Mouse (Mus musculus): Measurements from ENCODE around the gene Cwc22. TPM values are rescaled to one million over a fixed set of nuclear protein-coding genes. Genes with fewer than 3 reads are reported as not detected.

The Cwc22 gene
- polyA plus RNA-seq, 3 experiments from 2014 or later, result 46.6 to 49.8 (median 48.4) TPM

GRCm38 (mm10) chr2:77969956-77970355 is 23.8 kb upstream of the Cwc22 start:
- no peak for ATAC-seq

- no peak for ATAC-seq
These were observed 16.4 kb upstream of the Cwc22 start for GRCm38 (mm10) chr2:77962450-77963193.

- no peak for ATAC-seq
These were observed 15.1 kb upstream of the Cwc22 start for GRCm38 (mm10) chr2:77961256-77961655.

- no peak for ATAC-seq
These were observed 14.5 kb upstream of the Cwc22 start for GRCm38 (mm10) chr2:77960711-77961110.

DNA sequence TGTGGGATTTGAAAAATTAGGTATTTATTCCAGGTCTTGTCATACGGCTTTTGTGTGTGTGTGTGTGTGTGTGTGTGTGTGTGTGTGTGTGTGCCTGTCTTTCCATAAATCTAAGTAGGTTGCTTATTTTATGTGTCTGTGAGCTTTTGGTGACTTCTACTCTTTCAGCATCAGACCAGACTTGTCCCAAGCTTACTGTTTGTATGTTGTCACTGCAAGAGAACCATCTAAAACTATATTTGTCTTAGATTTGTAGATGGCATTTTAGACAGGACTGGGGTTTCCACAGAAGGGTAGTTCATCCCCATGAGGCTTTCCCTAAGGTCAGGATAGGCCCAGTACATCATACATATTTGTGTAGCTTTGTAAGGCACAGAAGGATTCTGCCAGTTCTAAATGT is 13.2 kb upstream of the Cwc22 start:
- ATAC-seq, result no peak

- ATAC-seq, result no peak
These were observed 5.3 kb upstream of the Cwc22 start for GRCm38 (mm10) chr2:77951415-77951913.

GRCm38 (mm10) chr2:77950111-77950510 is 3.9 kb upstream of the Cwc22 start:
- no peak for ATAC-seq

DNA sequence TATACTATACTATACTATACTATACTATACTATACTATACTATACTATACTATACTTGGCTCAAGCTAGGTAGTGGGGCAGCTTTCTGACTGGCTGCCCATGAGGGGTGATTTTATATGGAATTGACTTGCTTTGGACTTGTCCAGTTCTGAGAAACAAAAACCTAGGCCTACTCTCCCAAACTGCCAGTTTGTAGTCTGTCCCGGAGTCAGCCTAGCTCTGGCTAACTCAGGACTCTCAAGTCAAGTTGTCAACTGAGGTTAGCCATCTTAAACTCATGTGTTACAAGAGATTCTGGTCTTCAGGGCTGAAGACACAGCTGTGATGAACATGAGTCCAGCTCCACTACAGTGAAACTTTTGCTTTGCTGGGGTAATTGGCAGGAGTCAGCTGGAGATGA is 3.3 kb upstream of the Cwc22 start:
- no peak for ATAC-seq

GRCm38 (mm10) chr2:77948921-77949320 is 2.7 kb upstream of the Cwc22 start:
- ATAC-seq, result no peak

- ATAC-seq, result no peak
These were observed 2.0 kb upstream of the Cwc22 start for GRCm38 (mm10) chr2:77948126-77948525.

DNA sequence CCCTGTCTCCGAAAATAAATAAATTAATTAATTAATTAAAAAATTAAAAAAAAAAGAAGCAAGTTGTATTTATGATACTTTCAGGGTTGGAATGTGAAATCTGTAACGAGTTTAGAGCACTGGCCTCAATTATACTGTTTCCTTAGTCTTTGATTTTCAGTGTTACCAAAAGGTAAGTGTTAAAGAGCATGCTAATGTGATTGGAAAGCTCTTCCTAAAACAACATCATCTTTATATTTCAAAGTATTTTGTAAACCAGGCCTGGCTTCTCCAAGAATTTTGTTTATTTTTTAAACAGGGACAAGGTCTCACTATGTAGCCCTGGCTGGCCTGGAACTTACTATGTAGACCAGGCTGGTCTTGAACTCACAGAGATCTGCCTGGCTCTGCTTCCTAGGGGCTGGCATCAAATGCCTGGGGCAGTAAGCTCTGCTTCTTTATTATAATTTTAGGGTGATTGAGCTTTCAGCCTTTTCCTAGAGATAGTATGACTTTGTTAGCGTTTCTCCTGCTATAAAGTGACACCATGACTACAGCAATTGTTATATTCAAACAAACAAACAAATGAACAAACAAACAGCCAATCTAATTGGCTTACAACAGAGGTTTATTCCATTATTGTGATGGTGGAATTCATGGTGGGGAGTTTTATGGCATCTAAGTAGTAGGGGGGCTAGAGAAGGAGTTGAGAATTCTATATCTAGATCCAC is 1.1 kb upstream of the Cwc22 start:
- ATAC-seq, result no peak

DNA sequence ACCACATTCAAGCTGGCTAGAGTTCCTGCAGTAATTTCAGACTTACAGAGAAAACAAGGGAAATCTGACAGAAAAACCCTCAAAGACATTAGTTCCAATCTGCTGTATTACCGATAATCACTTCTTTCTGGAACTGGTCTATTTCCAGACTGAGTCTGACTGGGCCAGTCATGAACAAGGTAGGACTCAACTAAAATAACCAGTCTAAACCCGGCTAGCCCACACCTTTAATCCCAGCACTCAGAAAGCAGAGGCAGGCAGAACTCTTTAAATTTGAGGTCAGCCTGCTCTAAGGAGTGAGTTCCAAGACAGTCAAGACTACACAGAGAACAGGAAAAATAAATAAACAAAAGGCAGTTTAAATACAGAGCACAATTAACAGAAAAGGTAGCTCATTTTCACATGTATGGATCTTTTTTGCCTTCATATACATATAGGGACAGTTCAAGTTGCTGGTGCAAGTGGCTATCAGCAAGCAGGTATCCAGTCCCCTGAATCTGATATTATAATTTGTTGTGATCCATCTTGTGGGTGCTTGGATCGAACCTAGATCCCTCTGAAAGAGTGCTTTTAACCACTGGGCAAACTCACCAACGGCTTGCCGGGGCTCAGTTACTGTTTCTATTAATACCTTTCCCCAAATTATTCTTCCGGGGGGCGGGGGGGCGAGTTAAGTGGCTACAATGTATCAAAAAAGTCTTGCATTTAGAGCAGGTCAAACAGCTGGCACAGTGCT is 1.1 kb downstream of the Cwc22 start:
- no peak for ATAC-seq

DNA sequence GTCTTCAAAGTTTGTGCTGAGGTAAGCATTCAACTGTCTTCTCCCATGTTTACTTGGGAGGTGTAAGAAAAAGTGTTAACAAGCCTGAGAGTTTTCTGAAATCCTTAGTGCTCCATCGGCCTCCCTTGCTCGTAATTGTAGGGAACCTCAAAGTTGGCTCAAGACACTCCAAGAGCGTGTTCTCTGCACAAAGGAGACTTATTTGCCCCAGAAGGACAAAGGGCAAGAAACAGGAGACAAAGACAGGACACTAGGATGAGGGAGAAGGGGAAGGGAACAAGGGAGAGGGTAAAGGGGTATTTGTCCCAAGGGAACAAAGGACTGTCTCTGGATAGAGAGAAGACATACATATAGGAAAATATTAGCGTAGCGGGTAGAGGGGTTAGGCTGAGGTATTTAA is 1.9 kb downstream of the Cwc22 start:
- ATAC-seq, result no peak

DNA sequence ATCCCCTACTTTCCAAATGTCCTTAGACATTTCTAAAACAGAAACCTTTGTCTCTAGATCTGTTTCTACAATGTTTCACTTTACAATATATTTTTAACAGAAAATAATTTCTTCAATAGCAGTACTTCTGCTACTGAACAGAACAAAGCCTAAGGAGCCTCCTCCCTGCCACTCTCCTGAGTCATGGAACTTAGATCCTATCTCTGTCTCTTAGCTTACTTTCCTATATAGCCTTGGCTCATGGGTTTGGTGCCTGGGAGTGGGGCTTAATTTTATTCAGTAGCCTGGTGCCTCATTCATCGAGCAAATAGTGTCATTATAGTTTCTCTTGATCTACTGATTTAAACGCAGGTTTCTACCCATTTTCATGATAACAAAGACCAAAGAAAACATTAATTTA is 4.2 kb downstream of the Cwc22 start:
- ATAC-seq, result no peak

- no peak for ATAC-seq
These were observed 7.9 kb downstream of the Cwc22 start for GRCm38 (mm10) chr2:77938317-77938716.

DNA sequence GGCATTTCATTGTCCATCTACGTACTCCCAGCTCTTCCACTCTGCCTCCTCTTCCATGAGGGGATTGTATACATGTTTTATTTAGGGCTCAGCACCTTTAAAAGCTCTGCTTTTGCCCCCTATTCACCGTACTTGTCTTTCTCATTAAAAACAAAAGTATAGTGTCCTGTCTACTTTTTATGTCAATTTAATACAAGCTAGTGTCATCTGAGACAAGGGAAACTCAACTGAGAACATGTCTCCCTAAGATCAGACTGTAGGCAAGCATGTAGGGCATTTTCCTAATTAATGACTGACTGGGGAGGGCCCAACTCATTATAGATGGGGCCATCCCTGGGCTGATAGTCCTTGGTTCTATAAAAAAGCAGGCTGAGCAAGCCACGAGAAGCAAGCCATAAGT is 8.4 kb downstream of the Cwc22 start:
- no peak for ATAC-seq

- no peak for ATAC-seq
These were observed 12.0 kb downstream of the Cwc22 start for GRCm38 (mm10) chr2:77934138-77934537.

DNA sequence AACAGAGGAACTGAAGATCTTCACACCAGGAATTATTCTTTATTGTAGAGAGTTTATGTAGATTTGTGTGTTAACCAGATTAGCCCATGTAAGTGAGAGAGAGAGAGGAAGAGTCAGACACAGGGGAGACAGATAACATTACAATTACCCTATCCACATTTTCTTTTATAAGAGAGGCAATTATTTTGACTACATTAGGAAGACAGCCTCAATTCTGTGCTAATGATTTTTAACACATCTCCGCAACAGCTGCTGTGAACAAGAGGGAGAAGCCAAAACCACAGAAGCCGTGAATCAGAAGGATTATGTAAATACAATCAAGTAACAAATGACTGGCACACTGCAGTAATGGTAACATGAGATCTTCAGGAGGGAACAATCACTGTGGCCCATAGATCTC is 12.5 kb downstream of the Cwc22 start:
- no peak for ATAC-seq

DNA sequence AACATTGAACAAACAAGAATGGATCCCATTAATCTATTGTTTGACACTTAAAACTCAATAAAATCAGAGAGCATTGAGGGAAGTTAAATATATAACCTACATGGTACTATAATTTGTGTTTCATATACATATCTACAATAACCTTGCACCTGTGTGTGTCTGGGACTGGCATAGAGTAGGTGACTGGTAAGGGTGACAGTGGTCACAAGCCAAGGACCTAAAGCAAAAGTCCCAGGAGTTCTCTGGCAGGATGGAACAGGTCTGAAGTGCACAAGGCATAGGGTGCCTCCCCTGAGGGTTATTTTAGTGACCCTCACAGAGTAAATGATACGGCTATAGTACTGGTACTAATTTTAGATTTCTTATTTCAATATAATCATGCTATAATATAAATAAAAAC is 14.2 kb downstream of the Cwc22 start:
- no peak for ATAC-seq

DNA sequence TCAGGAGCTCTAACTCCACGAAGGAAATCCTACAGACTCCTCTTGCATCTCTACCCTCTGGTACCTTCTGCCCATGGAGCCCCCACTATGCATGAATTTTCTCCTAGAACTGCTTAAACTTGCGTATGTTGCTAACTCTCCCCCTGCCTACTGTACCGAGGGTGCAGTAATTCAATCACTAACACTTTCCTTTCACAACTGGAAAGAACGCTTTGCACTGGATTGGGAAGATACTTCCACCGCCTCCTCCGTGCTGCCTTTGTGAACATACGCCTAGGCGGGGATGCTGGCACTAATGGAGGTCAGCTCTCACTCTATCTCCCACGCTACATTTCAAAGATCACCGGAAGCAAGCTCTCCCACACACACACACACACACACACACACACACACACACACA is 17.8 kb downstream of the Cwc22 start:
- no peak for ATAC-seq

GRCm38 (mm10) chr2:77926468-77926867 is 19.7 kb downstream of the Cwc22 start:
- ATAC-seq, result no peak

- no peak for ATAC-seq
These were observed 20.2 kb downstream of the Cwc22 start for GRCm38 (mm10) chr2:77925997-77926396.

- ATAC-seq, result no peak
These were observed 20.8 kb downstream of the Cwc22 start for GRCm38 (mm10) chr2:77925187-77925924.

Data from inflammation-experienced regulatory T-cells, adult 6 months (primary cell).